Mouse (Mus musculus) cerebellum, adult 9-11 months (tissue): ENCODE measurements around the gene Dgkd.

ENCODE experiments used
- DNase-seq: peaks from one replicate; pipeline ENCODE4 v3.0.0; 2022

Gene Dgkd

DNA sequence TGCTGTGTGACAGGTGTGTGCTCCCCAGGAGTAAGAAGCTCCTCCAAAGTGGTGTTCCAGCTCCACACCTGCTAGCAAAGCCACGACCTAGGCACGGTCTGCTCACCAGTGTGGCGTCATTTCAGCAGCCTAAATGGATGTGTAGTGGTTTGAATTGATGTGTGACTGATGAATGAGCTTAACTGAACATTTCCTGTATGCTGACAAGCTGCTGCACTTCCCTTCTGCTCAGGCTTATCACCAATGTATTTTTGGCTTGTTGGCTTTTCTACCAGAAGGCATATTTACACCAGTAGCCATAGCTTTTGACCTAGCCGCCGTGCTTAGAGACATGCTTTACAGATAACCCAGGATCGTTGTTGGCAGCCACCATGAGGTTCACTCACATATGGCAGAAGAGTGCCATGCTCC, 94.6 kb downstream of the Dgkd start:
- DNase-seq = peak; percentile 58

DNA sequence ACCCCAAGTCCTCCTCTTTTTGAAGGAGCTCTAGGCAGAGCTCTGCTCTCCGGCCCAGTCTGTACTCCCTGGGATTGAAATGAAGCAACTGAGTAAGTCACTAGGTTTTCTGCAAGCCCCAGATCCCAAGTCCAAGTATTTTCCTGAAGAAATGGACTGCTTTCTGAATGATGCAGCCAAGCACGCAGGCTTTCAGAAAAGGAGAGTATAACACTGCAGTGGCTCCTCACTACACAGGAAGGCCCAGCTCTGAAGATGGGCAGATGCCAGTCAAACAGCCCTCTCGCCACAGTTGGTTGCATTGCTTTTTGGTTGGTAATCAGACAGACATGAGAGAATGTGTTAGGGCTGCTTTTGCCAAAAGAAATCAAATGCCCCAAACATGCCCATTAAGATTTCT, 98.6 kb downstream of the Dgkd start:
- no peak for DNase-seq

DNA sequence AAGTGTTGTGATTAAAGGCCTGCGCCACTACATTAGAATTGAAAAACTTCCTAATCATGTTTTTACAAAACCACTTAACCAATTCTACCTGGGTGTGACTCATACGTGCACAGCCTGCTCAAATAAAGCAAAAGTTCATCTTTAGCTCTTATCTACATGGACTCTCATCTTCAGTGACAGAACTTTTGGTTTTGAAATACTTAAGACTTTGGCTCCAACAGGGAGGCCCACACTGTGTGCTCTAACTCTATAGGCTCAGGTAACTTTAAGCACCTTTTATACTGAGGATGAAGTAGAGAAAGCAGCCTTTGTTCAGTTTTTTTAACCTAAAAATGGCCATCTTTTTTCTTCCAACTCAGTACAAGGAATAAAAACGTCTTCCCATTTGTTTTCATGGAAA, 100.0 kb downstream of the Dgkd start:
- no peak for DNase-seq

DNA sequence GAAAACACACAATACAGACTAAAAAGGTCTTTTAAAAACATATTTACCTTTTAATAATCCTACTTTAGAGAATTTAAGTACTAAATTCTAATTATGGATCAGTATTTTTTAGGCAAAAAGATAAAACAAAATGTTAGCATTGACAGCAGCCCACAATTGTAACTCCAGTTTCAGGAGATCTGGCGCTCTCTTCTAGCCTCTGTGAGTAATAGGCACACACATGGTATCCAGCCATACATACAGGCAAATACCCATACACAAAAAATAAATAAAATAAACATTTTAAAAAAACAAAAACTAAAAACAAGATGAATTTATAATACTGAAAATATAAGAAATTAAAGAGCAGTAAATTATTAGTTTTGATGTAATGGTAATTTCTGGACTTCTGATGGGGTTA, 105.8 kb downstream of the Dgkd start:
- no peak for DNase-seq

DNA sequence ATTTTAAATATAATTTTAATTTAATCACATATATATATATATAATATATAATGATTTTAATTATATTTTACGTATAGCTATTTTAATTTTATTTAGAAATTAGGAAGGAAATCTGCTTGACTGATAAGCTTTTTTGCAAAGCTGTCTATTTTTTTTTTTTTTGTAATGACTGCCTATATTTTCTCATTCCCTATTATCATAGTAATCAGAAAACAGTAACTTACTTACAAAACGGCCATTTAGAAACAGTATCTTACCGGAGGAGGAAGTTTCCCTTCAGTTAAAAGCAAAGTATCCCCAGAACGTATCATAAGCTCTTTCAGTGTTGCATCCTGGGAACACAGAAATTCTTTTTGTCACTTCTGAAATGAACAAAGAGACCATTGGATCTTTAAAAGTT, 106.4 kb downstream of the Dgkd start:
- no peak for DNase-seq

- no peak for DNase-seq
These were observed 106.9 kb downstream of the Dgkd start for GRCm38 (mm10) chr1:87959998-87960431.

- DNase-seq = no peak
These were observed 107.7 kb downstream of the Dgkd start for GRCm38 (mm10) chr1:87960752-87961151.

DNA sequence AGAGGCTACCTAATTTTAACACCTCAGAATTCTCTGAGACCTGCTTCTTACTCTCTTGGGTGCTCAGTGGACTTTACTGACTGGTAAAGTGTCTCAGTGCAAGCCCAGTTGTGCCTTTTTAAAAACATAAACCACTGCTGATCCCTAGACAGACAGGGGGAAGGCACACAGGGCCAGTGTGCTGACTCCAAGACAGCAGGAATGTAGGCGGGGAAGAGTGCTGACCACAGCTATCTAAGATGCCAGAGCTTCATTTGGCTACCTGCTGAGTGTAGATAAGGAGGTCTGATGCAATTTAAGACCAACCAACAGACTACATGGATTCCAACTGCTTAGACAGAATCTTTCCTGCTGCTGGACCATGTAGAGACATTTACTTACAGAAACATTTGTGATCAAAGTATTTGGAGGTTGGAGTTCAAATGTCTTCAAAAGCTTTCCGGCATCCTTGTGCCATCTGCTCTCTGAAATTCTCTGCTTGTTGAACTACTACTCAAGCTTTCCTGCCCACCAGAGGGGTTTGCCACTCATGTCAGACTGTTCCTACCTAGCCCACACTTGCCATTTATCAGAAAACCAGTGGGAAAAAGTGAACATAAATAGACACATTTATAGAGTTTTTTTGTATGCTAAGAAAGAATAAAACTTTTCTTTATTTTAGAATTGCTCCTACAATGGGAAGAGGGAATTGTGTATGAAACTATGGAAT, 108.5 kb downstream of the Dgkd start:
- DNase-seq = no peak

DNA sequence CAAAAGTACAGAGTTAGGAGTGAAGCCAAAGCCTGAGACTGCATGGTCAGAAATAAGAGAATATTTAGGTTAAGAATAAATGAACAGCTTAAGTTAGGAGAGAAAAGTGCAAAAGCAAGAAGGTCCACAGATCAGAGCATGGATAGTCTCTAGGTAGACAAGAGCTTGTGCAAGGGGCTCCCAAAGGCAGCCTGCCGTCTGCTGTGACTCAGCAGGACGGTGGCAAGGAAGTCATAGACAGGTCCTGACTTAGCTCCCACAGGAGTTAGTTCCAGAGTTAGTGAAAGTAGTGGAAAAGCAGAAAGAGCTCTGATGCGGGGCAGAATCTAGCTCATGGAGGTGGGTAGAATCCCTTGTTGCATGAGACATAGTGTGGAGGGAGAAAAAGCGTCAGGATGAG, 117.3 kb downstream of the Dgkd start:
- DNase-seq = no peak

DNA sequence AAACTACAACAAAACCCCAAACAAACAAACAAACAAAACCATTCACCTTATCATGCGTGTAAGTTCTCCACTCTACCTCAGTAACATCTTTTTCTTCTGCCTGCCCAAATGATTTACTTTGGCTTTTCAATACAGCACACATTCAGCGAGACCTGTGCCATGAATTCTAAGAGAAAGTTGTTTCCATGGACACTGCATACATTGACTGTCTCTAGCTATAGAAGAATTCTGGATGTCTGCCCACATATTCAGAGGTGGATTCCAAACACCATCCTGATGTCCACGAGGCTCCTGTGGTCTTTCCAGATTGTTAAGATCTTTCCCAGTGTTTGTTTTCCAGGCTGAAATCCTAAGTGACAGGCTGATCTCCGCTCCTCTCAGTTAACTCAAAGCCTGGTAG, 129.2 kb downstream of the Dgkd start:
- DNase-seq = no peak

GRCm38 (mm10) chr1:87992716-87993115, 139.6 kb downstream of the Dgkd start:
- no peak for DNase-seq
